ENCODE assay signal across 8 mouse cellular contexts in genomic region chr2:28699361-28700335, GRCm38 (mm10). TPM values are rescaled to one million over a fixed set of nuclear protein-coding genes. Genes with fewer than 3 reads are reported as not detected.
DNase-seq lines count a peak whose midpoint lies in the region; ATAC-seq and TF ChIP-seq lines count a peak whose summit lies in the region.

TSS of gene Spaca9 (minus strand) at chr2:28699727.
TSS of gene Ak8 (plus strand) at chr2:28700164.

- H3K27ac ChIP-seq in bone marrow, adult 2 months (ENCODE audit: control insufficient read depth, insufficient read depth, low read depth, low read length, poor library complexity) = peak within 1 kb of the TSS; percentile 59
- H3K27ac ChIP-seq in embryonic facial prominence, embryonic 15.5 days (replicated peaks) = peak within 1 kb of the TSS; percentile 79
- peak within 1 kb of the TSS; percentile 31; the same call in 1 of the 2 replicates for H3K27ac ChIP-seq in heart, embryonic 12.5 days (ENCODE audit: poor library complexity, severe bottlenecking)
- H3K27ac ChIP-seq in kidney, postnatal 0 days = peak within 1 kb of the TSS; percentile 57
- H3K27ac ChIP-seq in liver, embryonic 11.5 days (ENCODE audit: low read depth, low read length) = peak within 1 kb of the TSS; percentile 68

- no peaks in the 10 kb centered on the region for H3K36me3 ChIP-seq in embryonic facial prominence, embryonic 15.5 days
- no peaks in the 10 kb centered on the region for H3K36me3 ChIP-seq in heart, embryonic 12.5 days
- H3K36me3 ChIP-seq in kidney, postnatal 0 days (ENCODE audit: insufficient read depth, low read length) = no peaks in the 10 kb centered on the region
- no peaks in the 10 kb centered on the region for H3K36me3 ChIP-seq in liver, embryonic 11.5 days (ENCODE audit: control insufficient read depth, insufficient read depth, low read length)
- H3K36me3 ChIP-seq in splenic B cell, adult 2 months (ENCODE audit: control insufficient read depth, insufficient read depth, low read length, poor library complexity, severe bottlenecking) = no peaks in the 10 kb centered on the region

- no peaks in the 10 kb centered on the region for H3K9me3 ChIP-seq in embryonic facial prominence, embryonic 15.5 days (replicated peaks)
- H3K9me3 ChIP-seq in heart, embryonic 12.5 days (replicated peaks) = no peaks in the 10 kb centered on the region
- no peaks in the 10 kb centered on the region for H3K9me3 ChIP-seq in kidney, postnatal 0 days (replicated peaks; ENCODE audit: low read length)
- H3K9me3 ChIP-seq in liver, embryonic 11.5 days (ENCODE audit: control insufficient read depth, low read length) = no peaks in the 10 kb centered on the region

- peak; percentile 62; the same call in 1 of the 2 replicates for TF ChIP-seq POLR2A in bone marrow, adult 2 months (IDR thresholded peaks at IDR 0.05; ENCODE audit: borderline replicate concordance, control insufficient read depth, low read depth, low read length)

- peak within 1 kb of the TSS; percentile 55 for H3K4me3 ChIP-seq in bone marrow, adult 2 months (replicated peaks; ENCODE audit: control insufficient read depth, low read depth, low read length)
- H3K4me3 ChIP-seq in embryonic facial prominence, embryonic 15.5 days (replicated peaks) = peak within 1 kb of the TSS; percentile 61
- H3K4me3 ChIP-seq in heart, embryonic 12.5 days = peak within 1 kb of the TSS; percentile 62
- peak within 1 kb of the TSS; percentile 68 for H3K4me3 ChIP-seq in kidney, postnatal 0 days (replicated peaks; ENCODE audit: low read depth, low read length)
- H3K4me3 ChIP-seq in liver, embryonic 11.5 days (ENCODE audit: low read depth, low read length) = peak within 1 kb of the TSS; percentile 73

- peak within 1 kb of the TSS; percentile 60 for H3K9ac ChIP-seq in embryonic facial prominence, embryonic 15.5 days
- H3K9ac ChIP-seq in heart, embryonic 12.5 days = peak within 1 kb of the TSS; percentile 66
- H3K9ac ChIP-seq in kidney, postnatal 0 days (ENCODE audit: low read depth, low read length) = peak within 1 kb of the TSS; percentile 66
- peak within 1 kb of the TSS; percentile 60 for H3K9ac ChIP-seq in liver, embryonic 11.5 days (ENCODE audit: low read depth, low read length)

- 1% methylated on average over 53 of the region's 53 CpGs for WGBS in bone marrow, adult 2 months
- WGBS in embryonic facial prominence, embryonic 15.5 days = under 1% methylated on average over 53 of the region's 53 CpGs
- WGBS in heart, embryonic 12.5 days = 2% methylated on average over 53 of the region's 53 CpGs
- WGBS in kidney, postnatal 0 days = under 1% methylated on average over 53 of the region's 53 CpGs
- 1% methylated on average over 53 of the region's 53 CpGs for WGBS in liver, embryonic 11.5 days

- no peak for TF ChIP-seq CTCF in bone marrow, adult 2 months (IDR thresholded peaks at IDR 0.05; ENCODE audit: control insufficient read depth, insufficient read depth, low read length)
- no peak for TF ChIP-seq CTCF in kidney, postnatal 0 days (IDR thresholded peaks at IDR 0.05; ENCODE audit: low read depth)

- H3K4me1 ChIP-seq in bone marrow, adult 2 months (ENCODE audit: control insufficient read depth, insufficient read depth, low read length) = peaks cover 6% of the 10 kb centered on the region
- H3K4me1 ChIP-seq in embryonic facial prominence, embryonic 15.5 days = peaks cover 14% of the 10 kb centered on the region
- peaks cover 10% of the 10 kb centered on the region for H3K4me1 ChIP-seq in heart, embryonic 12.5 days (replicated peaks)
- H3K4me1 ChIP-seq in kidney, postnatal 0 days (replicated peaks; ENCODE audit: insufficient read depth, low read length) = peaks cover 8% of the 10 kb centered on the region; the same call in 1 of the 2 replicates
- H3K4me1 ChIP-seq in liver, embryonic 11.5 days (replicated peaks; ENCODE audit: control insufficient read depth, insufficient read depth, low read length) = peaks cover 38% of the 10 kb centered on the region

- H3K4me2 ChIP-seq in embryonic facial prominence, embryonic 15.5 days (replicated peaks) = peak within 1 kb of the TSS; percentile 92
- H3K4me2 ChIP-seq in heart, embryonic 12.5 days = peak within 1 kb of the TSS; percentile 91
- H3K4me2 ChIP-seq in kidney, postnatal 0 days (ENCODE audit: low read length) = peak within 1 kb of the TSS; percentile 95
- H3K4me2 ChIP-seq in liver, embryonic 11.5 days = peak within 1 kb of the TSS; percentile 95

- ATAC-seq in embryonic facial prominence, embryonic 15.5 days (ENCODE audit: insufficient number of reproducible peaks, low FRiP score, low TSS enrichment, low read depth) = peak; percentile 82
- ATAC-seq in heart, embryonic 12.5 days (ENCODE audit: insufficient number of reproducible peaks, low FRiP score) = peak; percentile 87
- ATAC-seq in kidney, postnatal 0 days (replicated peaks; ENCODE audit: low FRiP score, low read depth) = peak; percentile 84
- peak; percentile 40; the same call in 1 of the 2 replicates for ATAC-seq in liver, embryonic 11.5 days (replicated peaks; ENCODE audit: low FRiP score)

- peak; percentile 21 for DNase-seq in A20 (ENCODE audit: low read depth, low spot score)
- peak; percentile 89 for DNase-seq in kidney, postnatal 0 days (ENCODE audit: low spot score)
- DNase-seq in liver, embryonic 11.5 days (ENCODE audit: low spot score) = peak; percentile 83
- DNase-seq in naive thymus-derived CD4-positive, alpha-beta T cell, adult 2 months (ENCODE audit: low read depth) = peak; percentile 32
- peak; percentile 68 for DNase-seq in splenic B cell, adult 2 months (ENCODE audit: low read depth, low spot score)

- H3K27me3 ChIP-seq in embryonic facial prominence, embryonic 15.5 days = no peaks in the 10 kb centered on the region
- peaks cover 13% of the 10 kb centered on the region; the same call in 1 of the 2 replicates for H3K27me3 ChIP-seq in heart, embryonic 12.5 days (replicated peaks)
- no peaks in the 10 kb centered on the region for H3K27me3 ChIP-seq in kidney, postnatal 0 days (ENCODE audit: insufficient read depth, low read length)
- no peaks in the 10 kb centered on the region for H3K27me3 ChIP-seq in liver, embryonic 11.5 days (replicated peaks; ENCODE audit: control insufficient read depth, insufficient read depth, low read length)
- H3K27me3 ChIP-seq in splenic B cell, adult 2 months (ENCODE audit: control insufficient read depth, insufficient read depth, low read length, poor library complexity, severe bottlenecking) = no peaks in the 10 kb centered on the region

RNA-seq across cellular contexts. Expression of gene Spaca9, which starts in this region (rescaled TPM):
- polyA plus RNA-seq in bone marrow, adult 2 months (2011; ENCODE audit: insufficient read depth, insufficient read length, low replicate concordance, missing spikeins) = 2.5 TPM in 1 of 2 replicates, not detected in the other
- polyA plus RNA-seq in embryonic facial prominence, embryonic 15.5 days (2015; fragmentation: Nextera tagmentation; extraction: Ambion mirVana) = 7.4 and 10.3 TPM in 2 replicates
- polyA plus RNA-seq in heart, embryonic 12.5 days (2016; fragmentation: Nextera tagmentation; extraction: Ambion mirVana) = 1.2 and 2.2 TPM in 2 replicates
- 2.0 and 2.5 TPM in 2 replicates for polyA plus RNA-seq in kidney, postnatal 0 days (2015; fragmentation: Nextera tagmentation; extraction: Ambion mirVana)
- 3.5 and 4.4 TPM in 2 replicates for polyA plus RNA-seq in liver, embryonic 11.5 days (2014; fragmentation: Nextera tagmentation; extraction: Ambion mirVana)

RNA-seq across cellular contexts. Expression of gene Ak8, which starts in this region (rescaled TPM):
- 1.7 TPM in 1 of 2 replicates, not detected in the other for polyA plus RNA-seq in bone marrow, adult 2 months (2011; ENCODE audit: insufficient read depth, insufficient read length, low replicate concordance, missing spikeins)
- polyA plus RNA-seq in embryonic facial prominence, embryonic 15.5 days (2015; fragmentation: Nextera tagmentation; extraction: Ambion mirVana) = 2.9 and 6.5 TPM in 2 replicates
- 0.42 and 0.51 TPM in 2 replicates for polyA plus RNA-seq in heart, embryonic 12.5 days (2016; fragmentation: Nextera tagmentation; extraction: Ambion mirVana)
- 1.2 and 1.3 TPM in 2 replicates for polyA plus RNA-seq in kidney, postnatal 0 days (2015; fragmentation: Nextera tagmentation; extraction: Ambion mirVana)
- polyA plus RNA-seq in liver, embryonic 11.5 days (2014; fragmentation: Nextera tagmentation; extraction: Ambion mirVana) = 0.38 and 0.69 TPM in 2 replicates

Comparison
In these comparisons a context has a peak if more than half of its experiments do, and no peak if none do; other contexts are left out.
1. Peak in every context shown above with its lines: DNase-seq, ATAC-seq, H3K4me3 ChIP-seq and H3K27ac ChIP-seq.
2. DNase-seq: peak in every context shown above with its lines; median percentile 89 in kidney, postnatal 0 days; 83 in liver, embryonic 11.5 days; 68 in splenic B cell, adult 2 months; 32 in naive thymus-derived CD4-positive, alpha-beta T cell, adult 2 months; 21 in A20.